Mouse (Mus musculus): ENCODE measurements around the gene Gm17660.
A peak's percentile ranks its signal among the peaks of the same experiment; 100 is the strongest.
"Not testable (repeated sequence)": the region's sequence is repeated elsewhere in the genome, so short reads cannot be mapped to it uniquely, and the experiment has no call there.

Gene Gm17660

DNA sequence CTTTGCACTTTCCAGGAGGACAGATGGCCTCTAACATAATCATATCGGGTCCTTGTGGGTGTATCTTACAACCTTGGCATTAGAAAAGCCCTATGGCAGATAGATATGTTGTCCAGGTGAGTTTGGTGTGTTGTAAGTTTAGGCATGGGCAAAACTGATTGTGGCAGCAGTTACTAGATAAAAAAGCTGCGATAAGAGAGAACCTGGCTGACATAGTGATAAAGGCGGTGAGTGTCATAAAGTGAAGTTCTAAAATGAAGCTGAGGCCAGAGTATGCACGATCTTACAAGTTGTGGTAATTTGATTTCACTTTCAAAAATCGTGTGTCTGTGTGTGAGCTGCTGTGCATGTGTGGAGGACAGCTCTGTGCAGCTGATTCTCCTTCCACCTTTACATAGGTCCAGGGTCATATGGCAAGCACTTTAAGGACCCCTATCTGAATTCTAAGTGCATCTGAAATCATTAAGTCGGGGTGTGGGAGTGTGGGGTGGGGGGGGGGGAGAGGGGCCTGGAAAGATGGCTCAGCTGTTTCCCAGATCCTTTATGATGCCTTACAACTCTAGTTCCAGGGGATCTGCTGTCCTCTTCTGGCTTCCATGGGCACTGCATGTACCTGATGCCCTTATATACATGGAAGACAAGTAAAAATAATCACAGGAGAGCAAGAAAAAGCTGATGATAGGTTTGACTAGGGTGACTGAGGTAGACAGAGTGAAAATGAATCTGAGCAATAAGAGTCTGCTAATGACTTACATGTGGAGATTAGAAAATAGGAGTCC is 38.1 kb downstream of the Gm17660 start:
- peak; percentile 69 for DNase-seq (ENCODE audit: low spot score)

DNA sequence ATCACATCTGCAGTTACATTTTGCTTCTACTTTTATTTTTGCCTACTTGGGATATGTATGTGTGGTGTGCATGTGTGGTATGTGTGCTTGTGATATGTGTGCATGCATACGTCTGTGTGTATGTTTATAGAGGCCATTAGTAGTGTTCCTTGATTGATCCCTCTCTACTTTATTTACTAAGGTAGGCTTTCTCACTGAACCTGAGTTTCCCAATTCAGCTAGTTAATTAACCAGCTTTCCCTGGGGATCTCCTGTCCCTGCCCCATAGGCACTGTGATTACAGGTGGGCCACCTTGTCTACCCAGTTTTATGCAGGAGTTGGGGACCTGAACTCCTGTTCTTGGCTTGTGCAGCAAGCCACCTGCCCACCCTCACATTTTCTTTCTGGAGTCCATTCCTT is 40.7 kb downstream of the Gm17660 start:
- no peak for DNase-seq (ENCODE audit: low spot score)

DNA sequence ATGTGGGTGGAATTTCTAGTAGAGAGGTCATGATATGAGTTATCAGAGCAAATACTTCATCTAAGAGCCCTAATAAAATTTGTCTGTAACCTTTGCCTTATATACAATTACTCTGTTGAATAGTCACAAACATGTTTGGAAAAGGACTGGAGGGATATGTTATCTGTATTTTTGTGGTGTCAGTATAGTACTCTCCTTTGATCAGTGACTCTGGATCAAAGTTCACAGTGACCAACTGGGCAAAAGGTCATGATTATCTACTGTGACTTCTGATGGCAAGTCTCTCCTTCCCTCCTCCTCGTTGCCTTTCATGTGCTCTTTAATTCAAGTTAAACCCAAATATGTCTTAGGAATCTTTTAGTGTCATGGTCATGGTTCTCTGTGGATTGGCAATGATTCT is 41.6 kb downstream of the Gm17660 start:
- DNase-seq (ENCODE audit: low spot score): no peak

DNA sequence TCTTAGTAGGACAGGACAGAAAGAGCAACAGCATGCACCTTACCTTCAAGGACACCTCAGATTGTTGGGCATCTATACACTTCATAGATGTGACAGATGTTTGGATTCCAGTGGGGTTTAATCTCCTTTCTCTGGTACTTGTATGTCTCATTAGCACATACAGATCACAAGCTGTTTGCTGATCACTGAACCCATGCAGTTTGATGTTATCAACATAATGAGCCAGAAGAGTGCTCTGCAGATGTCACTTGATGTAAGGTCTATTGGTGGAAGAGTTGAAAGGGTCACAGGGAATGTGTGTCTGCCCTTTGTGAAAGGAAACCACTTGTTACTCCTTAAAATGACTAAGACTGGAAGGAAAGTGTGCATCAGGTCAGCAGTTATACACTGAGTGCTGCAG is 42.3 kb downstream of the Gm17660 start:
- DNase-seq (ENCODE audit: low spot score): no peak

DNA sequence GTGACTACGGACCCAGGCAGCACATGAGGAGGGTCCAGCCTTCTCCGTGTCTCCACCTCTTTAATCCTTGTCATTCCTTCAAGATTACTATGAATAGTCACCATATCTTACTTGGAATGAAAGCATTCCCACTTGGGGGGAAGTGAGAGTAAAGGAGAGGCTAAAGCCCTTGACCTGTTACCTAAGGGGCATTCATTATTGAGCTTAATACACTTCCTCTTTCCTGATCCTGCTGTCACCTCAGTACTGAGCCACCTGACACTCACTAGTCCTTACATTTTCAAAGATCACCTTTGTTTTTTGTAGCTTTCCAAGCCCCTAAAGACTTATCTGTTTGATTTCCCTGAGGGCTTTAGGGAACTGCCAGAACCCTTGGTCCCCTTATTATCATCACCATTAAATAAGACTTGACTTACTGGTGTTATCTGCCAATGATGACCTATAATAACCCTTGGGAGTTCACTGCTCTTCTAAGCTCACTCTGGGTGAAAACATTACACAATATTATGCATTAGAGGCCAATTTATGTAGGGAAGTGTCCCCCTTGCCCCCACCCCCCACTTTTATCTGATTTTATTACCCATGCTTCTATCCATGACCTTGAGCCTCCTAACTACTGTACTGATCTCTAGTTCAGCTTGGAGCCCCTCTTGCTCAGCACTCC is 44.8 kb downstream of the Gm17660 start:
- DNase-seq (ENCODE audit: low spot score): no peak

DNA sequence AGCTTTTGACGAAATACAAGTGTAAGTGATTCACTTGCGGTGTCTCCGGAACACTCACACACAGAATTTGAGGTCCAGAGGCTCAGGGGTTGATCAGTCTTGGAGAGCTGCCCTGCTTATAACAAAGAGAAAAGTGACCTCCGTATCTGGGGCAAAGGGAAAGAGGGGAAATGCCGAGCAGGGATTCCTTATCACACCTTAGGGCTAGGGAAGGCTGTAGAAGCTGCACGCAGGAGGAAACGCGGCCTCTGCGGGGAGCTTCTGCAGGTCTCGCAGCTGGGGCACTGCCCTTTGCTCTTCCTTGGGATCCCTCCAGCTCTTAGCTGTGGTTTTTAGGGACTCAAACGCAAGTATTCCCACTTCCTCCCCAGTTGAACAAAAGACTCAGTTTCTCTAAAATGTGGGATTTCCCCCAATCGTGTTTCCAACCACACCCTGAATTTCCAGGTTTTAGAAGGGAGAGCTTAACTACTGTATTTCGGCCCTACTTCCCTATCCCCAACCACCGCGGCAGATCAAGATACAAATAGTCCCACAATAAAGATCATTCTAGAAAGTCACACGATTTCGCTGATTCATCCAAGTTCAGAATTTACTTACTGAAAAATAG is 52.1 kb downstream of the Gm17660 start:
- DNase-seq (ENCODE audit: low spot score): no peak

DNA sequence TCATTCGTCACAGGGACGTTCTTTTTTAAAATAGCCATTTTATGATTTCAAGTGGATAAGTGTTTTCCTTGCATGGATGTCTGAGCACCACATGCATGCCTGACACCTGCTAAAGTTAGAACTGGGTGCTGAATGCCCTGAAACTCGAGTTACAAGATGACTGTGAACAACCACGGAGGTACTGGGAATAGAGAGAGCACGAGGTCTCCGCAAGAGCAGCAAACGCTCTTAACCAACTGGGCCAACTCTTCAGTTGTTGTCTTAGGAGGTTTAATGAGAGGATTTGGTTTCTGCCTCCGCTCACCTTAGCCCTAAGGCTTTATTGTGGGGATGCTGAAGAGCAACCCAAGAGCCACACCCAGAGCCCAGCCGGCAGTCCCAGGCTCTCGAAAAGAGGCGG is 52.6 kb downstream of the Gm17660 start:
- no peak for DNase-seq (ENCODE audit: low spot score)

DNA sequence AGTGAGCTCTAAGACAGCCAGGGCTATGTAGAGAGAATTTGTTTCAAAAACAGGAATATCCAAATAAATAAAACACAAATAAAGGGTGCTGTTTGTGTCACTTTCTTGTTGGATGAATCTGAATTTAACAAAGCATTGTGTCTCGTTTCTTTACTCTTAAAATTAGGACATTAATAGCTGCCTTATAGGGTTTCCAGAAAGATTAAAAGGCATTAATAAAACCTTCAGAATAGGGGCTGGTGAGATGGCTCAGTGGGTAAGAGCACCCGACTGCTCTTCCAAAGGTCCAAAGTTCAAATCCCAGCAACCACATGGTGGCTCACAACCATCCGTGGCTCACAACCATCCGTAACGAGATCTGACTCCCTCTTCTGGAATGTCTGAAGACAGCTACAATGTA is 53.2 kb downstream of the Gm17660 start:
- DNase-seq (ENCODE audit: low spot score): not testable (repeated sequence)

DNA sequence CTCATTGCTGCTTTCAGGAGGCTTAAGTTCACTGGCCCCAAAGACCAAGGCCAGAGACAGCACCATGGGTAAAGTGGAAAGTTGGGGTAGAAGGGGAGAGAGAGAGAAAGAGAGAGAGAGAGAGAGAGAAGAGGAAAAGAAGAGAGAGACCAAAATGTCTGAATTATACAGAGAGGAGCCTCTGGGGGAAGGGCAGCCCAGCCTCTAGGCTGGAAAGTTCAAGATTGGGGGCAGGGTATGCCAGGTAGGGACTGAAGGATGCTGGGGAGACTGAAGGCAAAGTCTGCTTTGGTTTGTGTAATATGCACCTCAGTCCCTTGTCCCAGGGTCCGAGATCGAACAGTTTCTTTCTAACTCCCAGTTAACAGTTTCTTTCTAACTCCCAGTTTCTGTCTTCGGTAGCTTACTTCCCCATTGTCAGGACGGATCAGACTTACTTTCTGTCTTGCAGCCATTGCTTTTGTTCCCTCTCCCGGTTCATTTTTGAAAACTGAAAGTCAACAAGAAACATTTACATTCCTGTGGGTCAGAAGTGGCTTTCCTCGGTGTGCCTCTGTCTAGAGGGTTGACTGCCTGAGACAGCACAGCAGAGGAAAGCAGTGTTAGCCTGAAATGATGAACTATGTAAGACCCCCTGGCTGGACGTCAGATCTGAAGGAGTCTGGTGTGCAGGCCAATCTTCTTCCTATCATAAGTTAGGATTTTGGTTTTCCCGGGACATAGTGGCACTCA is 54.0 kb downstream of the Gm17660 start:
- DNase-seq (ENCODE audit: low spot score): no peak

DNA sequence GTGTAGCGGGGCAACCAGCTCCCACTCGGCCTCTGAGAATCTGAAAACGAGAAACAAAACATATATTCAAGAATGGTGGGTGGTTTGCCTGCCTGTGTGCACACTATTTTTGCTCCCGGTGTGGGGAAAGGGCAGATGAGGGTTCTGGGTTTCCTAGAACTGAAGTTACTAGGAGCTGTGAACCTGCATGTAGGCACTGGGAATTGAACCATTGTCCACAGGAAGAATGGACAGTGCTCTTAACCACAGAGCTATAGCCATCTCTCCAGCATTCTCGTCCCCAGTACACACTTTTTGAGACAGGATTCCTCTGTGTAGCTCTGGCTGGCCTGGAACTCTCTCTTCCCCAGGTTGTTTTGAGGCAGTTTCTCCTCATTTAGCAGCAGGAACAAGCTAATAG is 54.9 kb downstream of the Gm17660 start:
- DNase-seq (ENCODE audit: low spot score): no peak

DNA sequence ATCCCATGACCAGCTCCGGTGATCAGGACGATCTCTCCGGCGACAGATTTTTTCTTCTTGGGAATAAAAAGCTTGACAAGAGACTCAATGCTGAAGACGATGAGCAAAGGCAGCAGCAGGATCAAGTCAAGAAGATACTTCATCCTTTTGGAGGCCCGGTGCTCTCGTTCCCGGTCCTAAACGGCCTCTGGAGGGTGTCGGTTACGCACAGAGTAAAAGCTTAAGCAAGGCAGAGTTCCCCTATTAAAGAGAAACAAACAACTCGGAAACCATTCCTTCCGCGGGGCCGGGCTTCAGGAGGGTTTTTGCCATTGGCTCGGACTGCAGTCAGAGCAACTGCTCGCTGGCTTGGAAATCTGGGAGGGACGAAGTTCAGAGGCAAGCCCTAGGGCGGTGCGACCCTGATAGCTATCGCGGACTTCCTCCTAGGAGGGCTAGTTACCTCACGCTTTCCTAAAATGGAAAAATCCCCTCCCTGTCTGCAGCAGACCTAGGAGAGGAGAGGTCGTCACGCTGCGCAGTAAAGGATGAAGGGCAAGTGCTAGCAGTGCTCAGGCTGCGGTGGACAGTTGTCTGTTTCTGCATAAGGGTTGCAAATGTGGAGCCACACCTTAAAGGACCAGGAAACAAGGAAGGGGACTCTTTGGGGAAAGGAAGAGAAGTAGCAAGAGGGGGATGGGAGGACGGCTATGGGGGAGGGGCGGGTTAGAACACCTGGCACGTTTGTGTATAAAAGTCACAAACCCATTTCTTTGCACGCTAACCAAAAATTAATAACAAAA is 55.6 kb downstream of the Gm17660 start, which contains the start of gene Hsd17b11:
Gene Hsd17b11 (minus strand): TSS at position 323 of the 782 bp plus-strand sequence.
- DNase-seq (ENCODE audit: low spot score): peak; percentile 77

All from layer of hippocampus, adult 11-12 months (tissue).